8 mouse cellular contexts compared by ENCODE assay signal in the genomic region with DNA sequence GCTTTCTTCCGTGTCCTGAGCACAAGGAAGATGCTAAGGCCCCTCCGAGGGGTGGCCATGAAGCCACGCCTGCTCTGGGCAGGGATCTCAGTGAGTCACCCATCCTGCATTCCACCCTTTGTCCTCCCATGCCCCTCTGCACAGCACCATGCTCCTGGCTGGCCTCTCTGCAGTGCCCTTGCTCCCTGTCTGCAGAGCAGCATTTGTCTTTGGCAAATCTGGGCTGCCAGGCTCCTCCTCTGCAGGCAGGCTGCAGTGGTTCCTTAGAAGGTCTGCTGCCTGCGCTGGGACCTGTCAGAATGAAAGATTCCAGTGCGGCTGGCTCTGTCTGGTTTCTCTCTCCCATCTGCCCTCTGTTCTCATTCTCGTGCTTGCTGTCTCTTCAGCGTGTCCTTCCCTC.
DNase-seq lines count a peak whose midpoint lies in the region; ATAC-seq lines count a peak whose summit lies in the region.

No protein-coding gene starts in this region.

- 13% methylated on average over 7 of the region's 7 CpGs for WGBS in kidney, embryonic 15.5 days
- 6% methylated on average over 7 of the region's 7 CpGs for WGBS in hindbrain, embryonic 15.5 days

- H3K36me3 ChIP-seq in kidney, embryonic 15.5 days, result no peaks in the 10 kb centered on the region
- H3K36me3 ChIP-seq in hindbrain, embryonic 15.5 days, result no peaks in the 10 kb centered on the region

- H3K9ac ChIP-seq in kidney, embryonic 15.5 days, result no peak overlapping the region
- H3K9ac ChIP-seq in hindbrain, embryonic 15.5 days, result no peak overlapping the region

- ATAC-seq in kidney, embryonic 15.5 days (replicated peaks; ENCODE audit: low FRiP score), result peak; percentile 89
- peak; percentile 86 for ATAC-seq in hindbrain, embryonic 15.5 days (ENCODE audit: low FRiP score, low read depth)
- no peak for ATAC-seq in erythroblast, adult 5-6 weeks (replicated peaks; ENCODE audit: low FRiP score, poor library complexity, severe bottlenecking)

- 0 out of 2 replicates have a peak overlapping the region, but pooled peaks have one; percentile 27 for H3K4me2 ChIP-seq in kidney, embryonic 15.5 days
- no peak overlapping the region for H3K4me2 ChIP-seq in hindbrain, embryonic 15.5 days

- no peak overlapping the region for H3K4me3 ChIP-seq in kidney, embryonic 15.5 days (replicated peaks)
- H3K4me3 ChIP-seq in hindbrain, embryonic 15.5 days, result no peak overlapping the region

- peaks cover 12% of the 10 kb centered on the region for H3K4me1 ChIP-seq in kidney, embryonic 15.5 days
- H3K4me1 ChIP-seq in hindbrain, embryonic 15.5 days (replicated peaks), result peaks cover 23% of the 10 kb centered on the region

- no peak for DNase-seq in kidney, adult 18-20 months
- DNase-seq in cerebellum, postnatal 36 days, result peak; percentile 20 to 33
- DNase-seq in gastrocnemius, postnatal 10 days, result peak; percentile 24
- peak; percentile 32 for DNase-seq in lung, postnatal 10 days
- peak; percentile 58 for DNase-seq in right cerebral cortex, adult 18-20 months

- H3K9me3 ChIP-seq in kidney, embryonic 15.5 days (replicated peaks), result no peaks in the 10 kb centered on the region
- no peaks in the 10 kb centered on the region for H3K9me3 ChIP-seq in hindbrain, embryonic 15.5 days

- peak overlapping the region; percentile 10; the same call in 1 of the 2 replicates for H3K27ac ChIP-seq in kidney, embryonic 15.5 days
- H3K27ac ChIP-seq in hindbrain, embryonic 15.5 days (replicated peaks), result peak overlapping the region; percentile 83

- H3K27me3 ChIP-seq in kidney, embryonic 15.5 days, result no peaks in the 10 kb centered on the region
- H3K27me3 ChIP-seq in hindbrain, embryonic 15.5 days, result no peaks in the 10 kb centered on the region
